Mouse (Mus musculus): ENCODE results near the gene Adgrl3.

GRCm38 (mm10) chr5:81584945-81585344 lies 565.0 kb downstream of the Adgrl3 start:
- no peak for TF ChIP-seq CTCF (IDR thresholded peaks at IDR 0.05; ENCODE audit: low read depth)
- no peak for TF ChIP-seq EP300 (optimal IDR thresholded peaks at IDR 0.05)

All from stomach, postnatal 0 days (tissue).